Mouse (Mus musculus): Measurements from ENCODE around the gene Jak1. TPM values are rescaled to one million over a fixed set of nuclear protein-coding genes. Genes with fewer than 3 reads are reported as not detected.

The Jak1 gene
- polyA plus RNA-seq, 1 experiment from 2014 or later: 49.0 TPM

Other genes starting within 250 kb of the Jak1 start
- gene Gm10577, start 244.6 kb downstream of the Jak1 start, polyA plus RNA-seq (2016; fragmentation: Nextera tagmentation; extraction: Ambion mirVana): not detected in 2 replicates
- gene Raver2, start 196.3 kb downstream of the Jak1 start, polyA plus RNA-seq (2016; fragmentation: Nextera tagmentation; extraction: Ambion mirVana): 10.5 and 12.0 TPM in 2 replicates
- gene Ak4, start 154.0 kb upstream of the Jak1 start, polyA plus RNA-seq (2016; fragmentation: Nextera tagmentation; extraction: Ambion mirVana): 25.0 and 32.2 TPM in 2 replicates
- 1.5 and 1.6 TPM in 2 replicates for gene Dnajc6, start 231.4 kb upstream of the Jak1 start, polyA plus RNA-seq (2016; fragmentation: Nextera tagmentation; extraction: Ambion mirVana)

Data from embryonic facial prominence, embryonic 10.5 days (tissue).